Mouse (Mus musculus) testis, postnatal 10 days (tissue): ENCODE measurements at regions not wholly inside any gene's neighbourhood (a gene's known extent, or its start where the extent isn't known, plus 50 kb on each side); places are given as distances from the start of the nearest gene placed in this dataset.

Experiments
- DNase-seq: peaks from one replicate; pipeline ENCODE4 v3.0.0; 2021; ENCODE audit warnings: low spot score

- DNase-seq, result peak; percentile 80
Observed at GRCm38 (mm10) chr9:41766533-41766920, 357.6 kb downstream of the Sorl1 start.

DNA sequence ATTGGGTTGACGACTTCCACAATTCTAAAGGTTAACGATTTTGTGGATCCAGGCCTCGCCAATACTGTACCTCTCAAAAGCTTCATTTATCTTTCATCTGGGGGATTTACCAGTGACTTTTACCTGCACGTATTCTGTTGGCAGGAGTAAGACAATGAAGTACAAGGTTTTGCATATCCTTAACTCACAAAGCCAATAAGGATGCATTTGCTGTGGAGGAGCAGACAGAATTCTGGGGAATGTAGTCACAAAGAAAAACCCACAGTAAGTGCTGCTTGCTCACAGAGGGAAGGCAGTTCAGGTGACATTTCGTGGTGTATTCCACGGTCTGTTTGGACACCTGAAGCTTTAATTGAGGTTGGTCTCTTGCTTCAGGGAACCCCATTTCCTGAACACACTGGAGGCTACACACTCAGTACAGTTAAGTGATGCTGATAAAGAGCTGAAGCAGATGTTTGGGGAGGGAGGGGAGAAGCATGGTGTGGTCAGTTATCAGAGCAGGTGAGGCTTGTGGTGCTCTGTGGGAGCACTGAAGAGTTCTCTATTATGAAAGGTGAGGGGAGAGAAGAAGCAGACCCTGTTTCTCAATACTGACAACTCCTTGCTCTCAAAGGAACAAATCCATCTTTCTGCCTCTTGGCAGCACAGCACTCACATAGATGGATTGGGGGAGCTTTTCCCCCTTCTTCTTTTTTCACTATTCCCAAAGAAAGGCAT, 358.1 kb downstream of the Sorl1 start:
- DNase-seq, result no peak

GRCm38 (mm10) chr9:41761050-41761576, 363.0 kb downstream of the Sorl1 start:
- DNase-seq, result no peak

DNA sequence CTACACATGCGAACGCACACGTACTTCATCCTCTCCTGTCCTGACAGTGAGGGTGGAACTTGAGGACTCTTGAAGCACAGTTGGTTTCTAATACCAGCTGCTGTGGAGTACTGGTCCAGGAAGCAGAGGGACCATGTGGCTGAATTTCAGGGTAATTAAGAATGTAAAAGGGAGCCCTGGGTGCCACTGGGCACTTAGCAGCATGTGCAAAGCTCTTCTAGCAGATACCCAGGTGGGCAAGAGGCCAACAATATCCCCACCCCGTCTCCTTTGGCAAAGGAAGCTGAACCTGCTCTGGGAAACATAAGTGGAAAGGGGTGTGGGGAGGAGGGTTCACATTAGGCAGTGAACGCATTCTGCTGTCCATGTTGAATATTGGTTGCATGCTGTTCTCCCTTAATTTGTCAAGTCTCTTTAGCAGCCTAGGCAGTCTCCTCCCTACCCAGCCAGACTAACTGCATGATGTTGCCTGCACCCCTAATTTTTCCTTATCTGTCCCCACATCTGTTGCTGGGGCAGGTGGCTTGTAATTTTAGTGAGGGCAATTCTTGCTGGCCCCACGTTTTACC, 369.6 kb downstream of the Sorl1 start:
- no peak for DNase-seq

GRCm38 (mm10) chr9:41745979-41746647, 378.0 kb downstream of the Sorl1 start:
- DNase-seq, result no peak

DNA sequence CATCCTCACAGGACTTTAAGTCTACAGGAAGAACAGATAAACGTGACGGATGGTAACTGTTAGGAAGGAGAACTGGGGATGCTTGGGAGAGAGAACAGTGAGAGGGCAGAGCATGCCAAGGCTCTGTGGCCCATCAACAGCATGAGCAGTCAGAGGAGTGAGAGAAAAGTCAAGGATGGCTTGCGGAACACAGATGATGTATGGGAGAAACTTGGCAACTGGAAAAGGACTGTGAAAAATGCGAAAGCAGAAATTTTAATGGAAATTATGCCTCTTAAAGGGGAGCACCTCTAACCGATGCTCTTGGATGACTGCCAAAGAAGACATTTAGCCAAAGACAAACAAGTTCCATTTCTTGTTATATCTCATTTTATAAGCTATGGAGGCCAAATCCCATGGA, 382.6 kb downstream of the Sorl1 start:
- DNase-seq, result no peak

- no peak for DNase-seq
Observed at GRCm38 (mm10) chr9:41740536-41740935, 383.6 kb downstream of the Sorl1 start.

- no peak for DNase-seq
Observed at GRCm38 (mm10) chr9:41737671-41738070, 386.4 kb downstream of the Sorl1 start.

DNA sequence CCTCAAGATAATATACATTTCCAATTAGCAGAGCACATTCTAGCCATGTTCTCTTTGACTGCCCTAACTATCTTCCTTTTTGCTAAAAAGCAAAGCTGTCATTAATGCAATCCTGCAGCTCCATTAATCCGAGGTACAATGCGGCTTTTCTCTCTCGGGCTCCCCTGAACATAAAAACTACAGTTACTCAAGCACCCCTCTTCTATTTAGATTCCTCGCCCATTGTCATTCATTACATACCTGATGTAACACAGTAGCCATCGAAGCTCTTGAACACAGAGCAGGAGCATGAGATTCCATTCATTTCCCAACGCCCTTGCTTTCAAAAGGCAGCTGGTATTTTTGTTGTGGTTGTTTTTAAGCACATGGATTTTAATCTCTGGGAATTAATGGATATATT, 387.2 kb downstream of the Sorl1 start:
- DNase-seq, result no peak

DNA sequence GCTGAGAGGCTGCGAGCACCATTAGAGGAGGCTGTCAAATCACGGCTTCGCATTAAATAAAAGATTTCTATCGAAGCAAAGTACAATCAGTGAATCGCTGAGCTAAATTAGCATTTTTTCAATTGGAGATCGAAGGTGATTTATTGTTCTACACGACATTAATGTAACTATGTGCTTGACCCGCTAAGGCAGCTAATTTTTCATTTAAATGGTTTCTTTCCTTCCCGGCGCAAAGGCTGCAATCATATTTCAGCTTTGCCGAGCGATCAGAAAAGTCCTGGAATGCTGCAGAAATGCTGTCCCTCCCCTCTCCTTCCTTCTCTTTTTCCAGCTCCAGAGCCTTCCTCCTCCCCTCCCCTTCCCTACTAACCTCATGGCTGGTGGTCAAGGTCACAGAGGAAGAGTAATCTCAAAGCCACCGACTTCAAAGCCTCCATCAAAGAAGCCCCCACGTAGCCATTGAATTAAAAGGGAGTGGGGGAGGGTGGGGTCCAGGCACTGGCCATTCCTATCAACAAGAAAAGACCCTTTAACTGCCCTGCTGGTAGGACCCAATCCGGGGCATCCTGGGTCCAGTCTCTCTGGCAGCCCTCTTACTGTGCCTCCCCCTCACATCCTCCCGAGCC, 387.8 kb downstream of the Sorl1 start:
- DNase-seq, result peak; percentile 42

DNA sequence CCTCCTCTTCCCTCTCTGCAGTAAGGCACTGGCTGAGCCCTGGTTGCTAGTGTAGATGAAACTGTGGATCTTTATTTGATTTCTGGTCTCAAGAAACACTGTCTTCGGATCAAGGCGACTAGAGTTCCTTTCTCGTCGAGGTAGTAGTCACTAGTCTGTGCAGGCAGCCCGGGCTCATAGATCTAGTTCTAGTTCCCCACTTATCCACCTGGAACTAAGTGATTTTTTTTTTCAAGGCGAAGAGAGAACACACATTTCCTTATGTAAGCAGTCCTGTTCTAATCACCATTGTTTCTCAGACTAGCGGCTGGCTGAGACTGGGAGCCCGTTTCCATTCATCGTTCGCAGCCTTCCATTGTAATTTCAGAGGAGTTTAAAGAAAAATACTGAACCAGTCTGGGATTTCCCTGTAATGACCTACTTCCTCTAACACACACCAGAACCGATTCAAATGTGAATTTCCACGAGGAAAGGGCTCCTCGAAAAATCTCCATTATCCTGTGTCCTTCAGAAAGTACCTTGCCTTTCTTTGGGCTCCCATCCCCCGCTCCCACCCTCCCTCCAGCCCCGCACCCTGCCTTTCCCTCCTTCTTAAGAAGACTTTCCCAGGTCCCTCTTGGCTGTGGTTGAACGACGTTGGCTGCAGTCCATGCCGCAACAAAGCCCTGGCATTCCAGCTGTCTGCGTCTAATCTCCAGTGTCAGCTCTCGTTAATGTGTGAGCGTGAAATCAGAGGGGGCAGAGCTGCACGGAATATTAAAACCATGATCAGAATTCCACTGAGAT, 388.5 kb downstream of the Sorl1 start:
- DNase-seq, result peak; percentile 75

DNA sequence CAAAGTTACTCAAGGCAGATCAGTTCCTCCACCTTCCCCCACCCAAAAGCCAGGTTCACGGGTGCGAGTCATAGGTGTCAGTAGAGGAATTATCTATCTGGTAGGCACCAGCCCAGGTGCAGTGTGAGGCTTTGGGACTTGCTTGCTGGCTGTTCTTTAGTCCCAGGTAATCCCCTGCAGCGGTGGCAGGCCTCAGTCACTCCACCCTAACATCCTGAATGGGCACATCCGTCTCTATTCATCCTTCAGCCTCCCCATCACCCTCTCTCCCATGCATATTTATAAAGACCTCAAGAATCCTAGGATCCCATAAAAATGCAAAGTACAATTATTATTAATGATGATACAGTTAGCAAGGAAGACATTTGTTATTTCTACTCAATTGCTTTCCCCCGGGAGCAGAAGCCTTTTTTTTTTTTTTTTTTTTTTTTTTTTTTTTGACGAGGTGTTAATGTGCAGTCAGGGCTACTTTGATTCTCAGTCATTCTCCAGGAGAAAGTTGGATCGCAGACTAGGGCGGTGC, 389.1 kb downstream of the Sorl1 start:
- DNase-seq, result no peak

- DNase-seq, result no peak
Observed at GRCm38 (mm10) chr9:41721609-41722008, 402.5 kb downstream of the Sorl1 start.

GRCm38 (mm10) chr9:41715231-41715630, 408.9 kb downstream of the Sorl1 start:
- DNase-seq, result no peak

- no peak for DNase-seq
Observed at GRCm38 (mm10) chr9:41705972-41706371, 418.1 kb downstream of the Sorl1 start.

GRCm38 (mm10) chr9:41705461-41705903, 418.6 kb downstream of the Sorl1 start:
- no peak for DNase-seq

DNA sequence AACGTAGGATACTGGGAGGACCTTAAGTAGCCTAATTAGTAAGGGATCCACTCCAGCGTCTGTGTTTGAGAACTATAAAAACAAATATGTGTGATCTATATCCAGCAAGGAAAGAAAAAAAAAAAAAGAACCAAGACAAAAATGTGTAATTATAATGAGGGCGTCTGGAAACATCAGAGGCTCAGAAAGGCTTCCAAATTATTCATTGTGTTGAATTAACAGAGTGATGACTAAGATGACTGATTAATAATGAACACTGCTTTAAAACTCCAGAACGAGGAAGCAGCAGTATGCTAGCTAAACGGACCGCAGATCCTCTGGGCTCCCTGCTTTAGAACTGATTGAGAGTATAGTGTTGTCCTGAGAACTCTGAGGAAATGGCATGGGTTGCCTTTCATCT, 421.0 kb downstream of the Sorl1 start:
- no peak for DNase-seq

GRCm38 (mm10) chr9:41700683-41701082, 423.4 kb downstream of the Sorl1 start:
- no peak for DNase-seq

- no peak for DNase-seq
Observed at GRCm38 (mm10) chr9:41699031-41699430, 425.1 kb downstream of the Sorl1 start.

- no peak for DNase-seq
Observed at GRCm38 (mm10) chr9:41697611-41698467, 426.3 kb downstream of the Sorl1 start.

GRCm38 (mm10) chr9:41697160-41697559, 426.9 kb downstream of the Sorl1 start:
- DNase-seq, result no peak
